In the genomic region with DNA sequence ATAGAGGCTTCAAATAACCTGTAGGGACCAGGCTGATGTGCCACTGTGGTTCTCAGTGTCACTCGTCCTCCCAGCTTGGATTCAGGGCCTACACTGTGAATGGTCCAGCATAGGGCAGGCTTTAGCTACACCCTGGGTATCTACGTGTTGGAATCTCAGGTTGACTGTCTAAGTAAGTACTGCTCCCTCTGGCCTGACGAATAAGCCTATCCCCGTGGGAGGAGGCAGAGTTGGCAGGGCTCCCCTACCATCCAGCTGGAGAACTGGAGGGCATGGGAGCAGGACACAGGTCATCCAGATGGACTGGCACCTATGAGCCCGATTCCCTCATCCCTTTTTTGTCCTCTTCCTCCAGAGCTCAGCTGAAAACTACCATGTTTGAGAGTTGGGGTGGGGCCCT, we compare ENCODE assay signal across 14 mouse cellular contexts. TPM values are rescaled to one million over a fixed set of nuclear protein-coding genes. Genes with fewer than 3 reads are reported as not detected.
DNase-seq lines count a peak whose midpoint lies in the region; ATAC-seq lines count a peak whose summit lies in the region.
"Had no signal": no experiment of that assay in that cellular context is flagged by ENCODE, and none has a peak within 500 bp of the region (broad histone marks: within the 10 kb centered on the region; RNA-seq: fewer than 3 reads in every experiment).

No protein-coding gene starts in this region.

- no peak for ATAC-seq in heart, embryonic 12.5 days (ENCODE audit: insufficient number of reproducible peaks, low FRiP score)
- no peak; the same call in 1 of the 2 replicates for ATAC-seq in midbrain, embryonic 12.5 days (ENCODE audit: low FRiP score, low read depth)
- 0 out of 2 replicates have a peak, but pooled peaks have one; percentile 4 for ATAC-seq in hindbrain, embryonic 16.5 days
- ATAC-seq in stomach, embryonic 16.5 days (ENCODE audit: insufficient read depth, low FRiP score), result no peak
- ATAC-seq in megakaryocyte progenitor cell, adult 5-6 weeks (replicated peaks; ENCODE audit: poor library complexity), result no peak
- ATAC-seq: midbrain, embryonic 15.5 days had no signal

- H3K9ac ChIP-seq in heart, embryonic 12.5 days, result no peak overlapping the region
- no peak overlapping the region for H3K9ac ChIP-seq in midbrain, embryonic 12.5 days (replicated peaks)
- no peak overlapping the region for H3K9ac ChIP-seq in hindbrain, embryonic 16.5 days (ENCODE audit: low read depth, low read length)
- no peak overlapping the region for H3K9ac ChIP-seq in stomach, embryonic 16.5 days (ENCODE audit: low read length)
- H3K9ac ChIP-seq: liver, embryonic 13.5 days; midbrain, embryonic 15.5 days had no signal

- 71% methylated on average over 5 of the region's 5 CpGs for WGBS in heart, embryonic 12.5 days
- 84% methylated on average over 5 of the region's 5 CpGs for WGBS in midbrain, embryonic 12.5 days
- 81% methylated on average over 5 of the region's 5 CpGs for WGBS in midbrain, embryonic 10.5 days
- 85% methylated on average over 5 of the region's 5 CpGs for WGBS in hindbrain, embryonic 16.5 days
- 82% methylated on average over 5 of the region's 5 CpGs for WGBS in stomach, embryonic 16.5 days

- DNase-seq in heart, postnatal 36 days, result no peak
- DNase-seq in midbrain, embryonic 10.5 days (ENCODE audit: low spot score), result no peak
- DNase-seq: adrenal gland, postnatal 10 days; cerebellum, adult 9-10 months; kidney, adult 8-10 months; liver, embryonic 13.5 days; lung, postnatal 14 days had no signal

- H3K4me3 ChIP-seq in heart, embryonic 12.5 days, result no peak overlapping the region
- H3K4me3 ChIP-seq in midbrain, embryonic 12.5 days, result no peak overlapping the region
- no peak overlapping the region for H3K4me3 ChIP-seq in midbrain, embryonic 10.5 days
- no peak overlapping the region for H3K4me3 ChIP-seq in hindbrain, embryonic 16.5 days (ENCODE audit: low read length)
- no peak overlapping the region for H3K4me3 ChIP-seq in stomach, embryonic 16.5 days (replicated peaks; ENCODE audit: low read length)
- H3K4me3 ChIP-seq: liver, embryonic 13.5 days; midbrain, embryonic 15.5 days had no signal

- 0 out of 2 replicates have a peak, but pooled peaks cover 11% of the 10 kb centered on the region for H3K9me3 ChIP-seq in heart, embryonic 12.5 days (replicated peaks)
- no peaks in the 10 kb centered on the region for H3K9me3 ChIP-seq in midbrain, embryonic 12.5 days
- no peaks in the 10 kb centered on the region for H3K9me3 ChIP-seq in midbrain, embryonic 10.5 days (replicated peaks)
- H3K9me3 ChIP-seq in hindbrain, embryonic 16.5 days (ENCODE audit: control insufficient read depth, low read length), result no peaks in the 10 kb centered on the region; the same call in 1 of the 2 replicates
- no peaks in the 10 kb centered on the region for H3K9me3 ChIP-seq in stomach, embryonic 16.5 days (replicated peaks; ENCODE audit: control insufficient read depth, low read length)
- H3K9me3 ChIP-seq: liver, embryonic 13.5 days; midbrain, embryonic 15.5 days had no signal

- no peaks in the 10 kb centered on the region for H3K36me3 ChIP-seq in heart, embryonic 12.5 days
- H3K36me3 ChIP-seq in midbrain, embryonic 12.5 days, result peaks cover 14% of the 10 kb centered on the region
- peaks cover 65% of the 10 kb centered on the region for H3K36me3 ChIP-seq in midbrain, embryonic 10.5 days
- no peaks in the 10 kb centered on the region for H3K36me3 ChIP-seq in hindbrain, embryonic 16.5 days (ENCODE audit: control insufficient read depth, insufficient read depth, low read length)
- no peaks in the 10 kb centered on the region for H3K36me3 ChIP-seq in stomach, embryonic 16.5 days (ENCODE audit: control insufficient read depth, insufficient read depth, low read length)
- H3K36me3 ChIP-seq: G1E; liver, embryonic 13.5 days; midbrain, embryonic 15.5 days had no signal

- H3K27ac ChIP-seq in heart, embryonic 12.5 days (ENCODE audit: poor library complexity, severe bottlenecking), result peak overlapping the region; percentile 19
- 0 out of 2 replicates have a peak overlapping the region, but pooled peaks have one; percentile 5 for H3K27ac ChIP-seq in midbrain, embryonic 12.5 days (replicated peaks)
- H3K27ac ChIP-seq in midbrain, embryonic 10.5 days (replicated peaks), result no peak overlapping the region
- no peak overlapping the region for H3K27ac ChIP-seq in hindbrain, embryonic 16.5 days (ENCODE audit: low read depth, low read length)
- H3K27ac ChIP-seq in stomach, embryonic 16.5 days (ENCODE audit: low read length), result peak overlapping the region; percentile 11; the same call in 1 of the 2 replicates
- H3K27ac ChIP-seq: liver, embryonic 13.5 days; midbrain, embryonic 15.5 days had no signal

- intact Hi-C loops in heart, postnatal 36 days (cut with DNase I), result no loop called here

- no peak overlapping the region for H3K4me2 ChIP-seq in heart, embryonic 12.5 days
- no peak overlapping the region for H3K4me2 ChIP-seq in midbrain, embryonic 12.5 days (replicated peaks)
- H3K4me2 ChIP-seq in hindbrain, embryonic 16.5 days (ENCODE audit: low read length), result no peak overlapping the region
- H3K4me2 ChIP-seq in stomach, embryonic 16.5 days (ENCODE audit: low read depth, low read length), result no peak overlapping the region
- H3K4me2 ChIP-seq: liver, embryonic 13.5 days; midbrain, embryonic 15.5 days had no signal

- H3K4me1 ChIP-seq in heart, embryonic 12.5 days (replicated peaks), result peaks cover 23% of the 10 kb centered on the region
- peaks cover 5% of the 10 kb centered on the region; the same call in 1 of the 2 replicates for H3K4me1 ChIP-seq in midbrain, embryonic 12.5 days
- H3K4me1 ChIP-seq in midbrain, embryonic 10.5 days, result peaks cover 5% of the 10 kb centered on the region; the same call in 1 of the 2 replicates
- H3K4me1 ChIP-seq in hindbrain, embryonic 16.5 days (ENCODE audit: control insufficient read depth, insufficient read depth, low read depth, low read length), result peaks cover 4% of the 10 kb centered on the region; the same call in 1 of the 2 replicates
- peaks cover 9% of the 10 kb centered on the region for H3K4me1 ChIP-seq in stomach, embryonic 16.5 days (ENCODE audit: control insufficient read depth, insufficient read depth, low read length)
- H3K4me1 ChIP-seq: liver, embryonic 13.5 days had no signal

- no peaks in the 10 kb centered on the region for H3K27me3 ChIP-seq in heart, embryonic 12.5 days (replicated peaks)
- H3K27me3 ChIP-seq in midbrain, embryonic 12.5 days, result no peaks in the 10 kb centered on the region
- H3K27me3 ChIP-seq in midbrain, embryonic 10.5 days (ENCODE audit: low read depth, poor library complexity, severe bottlenecking), result no peaks in the 10 kb centered on the region
- H3K27me3 ChIP-seq in hindbrain, embryonic 16.5 days (replicated peaks; ENCODE audit: control insufficient read depth, insufficient read depth, low read length), result no peaks in the 10 kb centered on the region; the same call in 1 of the 2 replicates
- no peaks in the 10 kb centered on the region for H3K27me3 ChIP-seq in stomach, embryonic 16.5 days (ENCODE audit: control insufficient read depth, insufficient read depth, low read length)
- H3K27me3 ChIP-seq: liver, embryonic 13.5 days; midbrain, embryonic 15.5 days had no signal

RNA-seq across cellular contexts. Expression of a gene that starts 34.8 kb away (rescaled TPM):
- 3.0 and 3.3 TPM in 2 replicates for polyA plus RNA-seq in heart, embryonic 12.5 days (2016; fragmentation: Nextera tagmentation; extraction: Ambion mirVana)
- total RNA-seq in heart, postnatal 36 days (2021), result 1 to 10 TPM; 3.6 to 4.0 TPM
- 16.3 and 16.8 TPM in 2 replicates for polyA plus RNA-seq in midbrain, embryonic 12.5 days (2016; fragmentation: Nextera tagmentation; extraction: Ambion mirVana)
- 12.8 and 17.3 TPM in 2 replicates for polyA plus RNA-seq in midbrain, embryonic 10.5 days (2016; fragmentation: Nextera tagmentation; extraction: Ambion mirVana)
- polyA plus RNA-seq in hindbrain, embryonic 16.5 days (2015; fragmentation: Nextera tagmentation; extraction: Ambion mirVana), result 4.6 and 6.5 TPM in 2 replicates
- polyA plus RNA-seq in stomach, embryonic 16.5 days (2015; fragmentation: Nextera tagmentation; extraction: Ambion mirVana), result 6.2 and 7.0 TPM in 2 replicates
- total RNA-seq in megakaryocyte progenitor cell, adult 5-6 weeks (2015), result 20.9 and 26.7 TPM in 2 replicates
- 11.8 and 13.7 TPM in 2 replicates for total RNA-seq in megakaryocyte progenitor cell, adult 5-6 weeks (2017)

RNA-seq across cellular contexts. Expression of a gene that starts 57.8 kb away (rescaled TPM):
- 4.7 and 5.1 TPM in 2 replicates for polyA plus RNA-seq in heart, embryonic 12.5 days (2016; fragmentation: Nextera tagmentation; extraction: Ambion mirVana)
- total RNA-seq in heart, postnatal 36 days (2021), result 10 to 100 TPM; 26.3 to 33.2 TPM
- polyA plus RNA-seq in midbrain, embryonic 12.5 days (2016; fragmentation: Nextera tagmentation; extraction: Ambion mirVana), result 15.4 and 16.9 TPM in 2 replicates
- 8.6 and 8.8 TPM in 2 replicates for polyA plus RNA-seq in midbrain, embryonic 10.5 days (2016; fragmentation: Nextera tagmentation; extraction: Ambion mirVana)
- polyA plus RNA-seq in hindbrain, embryonic 16.5 days (2015; fragmentation: Nextera tagmentation; extraction: Ambion mirVana), result 5.0 and 5.4 TPM in 2 replicates
- 1.8 and 2.9 TPM in 2 replicates for polyA plus RNA-seq in stomach, embryonic 16.5 days (2015; fragmentation: Nextera tagmentation; extraction: Ambion mirVana)
- total RNA-seq in megakaryocyte progenitor cell, adult 5-6 weeks (2015), result 1.7 and 3.6 TPM in 2 replicates
- 0.37 and 0.41 TPM in 2 replicates for total RNA-seq in megakaryocyte progenitor cell, adult 5-6 weeks (2017)
- polyA plus RNA-seq: G1E had no signal

Comparison
In these comparisons a context has a peak if more than half of its experiments do, and no peak if none do; other contexts are left out.
1. H3K27ac ChIP-seq: peak in heart, embryonic 12.5 days (single experiment), midbrain, embryonic 12.5 days (single experiment) and stomach, embryonic 16.5 days (single experiment); none in midbrain, embryonic 10.5 days (single experiment) and hindbrain, embryonic 16.5 days (single experiment).